Mouse (Mus musculus) embryonic facial prominence, embryonic 11.5 days (tissue): ENCODE results near the gene Gm5901. TPM values are rescaled to one million over a fixed set of nuclear protein-coding genes. Genes with fewer than 3 reads are reported as not detected.
"Not testable (repeated sequence)": the region's sequence is repeated elsewhere in the genome, so short reads cannot be mapped to it uniquely, and the experiment has no call there.

Experiments
- ATAC-seq: fragments of 200-750 bp; cut with Nextera tagmentation; replicated peaks from 2 replicates; pipeline ENCODE4 v1.8.0; 2017; ENCODE audit warnings: low read depth; ENCODE audit not compliant: insufficient number of reproducible peaks, low FRiP score, low TSS enrichment
- DNase-seq: peaks from one replicate; pipeline ENCODE4 v3.0.0-alpha.2; 2015; ENCODE audit warnings: low spot score
- H3K27ac ChIP-seq: fragments of 300-500 bp; sonication (generic); replicated peaks from 2 replicates; pipeline ENCODE4 v1.5.1; 2014; ENCODE audit warnings: mild to moderate bottlenecking, low read depth, low read length, control low read depth
- H3K27me3 ChIP-seq: fragments of 300-500 bp; sonication (generic); 2 replicates; pipeline ENCODE4 v1.6.1; 2014; ENCODE audit warnings: mild to moderate bottlenecking, low read length, moderate library complexity, mixed read lengths; ENCODE audit not compliant: control insufficient read depth, insufficient read depth
- H3K36me3 ChIP-seq: fragments of 300-500 bp; sonication (generic); replicated peaks from 2 replicates; pipeline ENCODE4 v1.6.1; 2014; ENCODE audit warnings: low read depth, mild to moderate bottlenecking, low read length, moderate library complexity, mixed read lengths; ENCODE audit not compliant: control insufficient read depth, insufficient read depth
- H3K4me1 ChIP-seq: fragments of 300-500 bp; sonication (generic); 2 replicates; pipeline ENCODE4 v1.6.1; 2014; ENCODE audit warnings: low read length, mixed read lengths; ENCODE audit not compliant: control insufficient read depth, insufficient read depth
- H3K4me2 ChIP-seq: fragments of 300-500 bp; sonication (generic); 2 replicates; pipeline ENCODE4 v1.6.1; 2014; ENCODE audit warnings: low read depth, mild to moderate bottlenecking, control low read depth, low read length, moderate library complexity
- H3K4me3 ChIP-seq: fragments of 300-500 bp; sonication (generic); 2 replicates; pipeline ENCODE4 v1.5.1; 2014; ENCODE audit warnings: low read depth, low read length, control low read depth
- H3K9ac ChIP-seq: fragments of 300-500 bp; sonication (generic); replicated peaks from 2 replicates; pipeline ENCODE4 v1.6.1; 2014; ENCODE audit warnings: mild to moderate bottlenecking, control low read depth, low read length
- H3K9me3 ChIP-seq: fragments of 300-500 bp; sonication (generic); replicated peaks from 2 replicates; pipeline ENCODE4 v1.6.1; 2016; ENCODE audit warnings: mild to moderate bottlenecking, low read length, inconsistent platforms, mixed read lengths; ENCODE audit not compliant: control insufficient read depth
- WGBS: fragments of 180-500 bp; shearing (Covaris S2); extraction: QIAGEN DNeasy Blood & Tissue Kit; methylation state at CpG from one replicate; pipeline ENCODE4 v1.1.7; 2014; 5-methylcytosine and 5-hydroxymethylcytosine counted together
- polyA plus RNA-seq: library from polyadenylated mRNA; unstranded; fragments of >200 nt; fragmentation: Nextera tagmentation; extraction: Ambion mirVana; gene quantifications from 2 replicates; pipeline ENCODE4 v1.2.1, GENCODE M21; 2014

Gene Gm5901
- polyA plus RNA-seq, 1 experiment from 2014 or later = not detected

GRCm38 (mm10) chr7:105406322-105406721 is 31.5 kb downstream of the Gm5901 start:
- no peak overlapping the region for H3K4me3 ChIP-seq
- H3K4me2 ChIP-seq = no peak overlapping the region
- WGBS = 65% methylated on average over 1 of the region's 1 CpGs
- DNase-seq (no peak), ATAC-seq (no peak)
- H3K9ac ChIP-seq = no peak overlapping the region
- no peaks in the 10 kb centered on the region for H3K4me1 ChIP-seq
- H3K9me3 ChIP-seq = no peaks in the 10 kb centered on the region
- H3K36me3 ChIP-seq = no peaks in the 10 kb centered on the region
- H3K27me3 ChIP-seq = no peaks in the 10 kb centered on the region
- H3K27ac ChIP-seq = no peak overlapping the region

DNA sequence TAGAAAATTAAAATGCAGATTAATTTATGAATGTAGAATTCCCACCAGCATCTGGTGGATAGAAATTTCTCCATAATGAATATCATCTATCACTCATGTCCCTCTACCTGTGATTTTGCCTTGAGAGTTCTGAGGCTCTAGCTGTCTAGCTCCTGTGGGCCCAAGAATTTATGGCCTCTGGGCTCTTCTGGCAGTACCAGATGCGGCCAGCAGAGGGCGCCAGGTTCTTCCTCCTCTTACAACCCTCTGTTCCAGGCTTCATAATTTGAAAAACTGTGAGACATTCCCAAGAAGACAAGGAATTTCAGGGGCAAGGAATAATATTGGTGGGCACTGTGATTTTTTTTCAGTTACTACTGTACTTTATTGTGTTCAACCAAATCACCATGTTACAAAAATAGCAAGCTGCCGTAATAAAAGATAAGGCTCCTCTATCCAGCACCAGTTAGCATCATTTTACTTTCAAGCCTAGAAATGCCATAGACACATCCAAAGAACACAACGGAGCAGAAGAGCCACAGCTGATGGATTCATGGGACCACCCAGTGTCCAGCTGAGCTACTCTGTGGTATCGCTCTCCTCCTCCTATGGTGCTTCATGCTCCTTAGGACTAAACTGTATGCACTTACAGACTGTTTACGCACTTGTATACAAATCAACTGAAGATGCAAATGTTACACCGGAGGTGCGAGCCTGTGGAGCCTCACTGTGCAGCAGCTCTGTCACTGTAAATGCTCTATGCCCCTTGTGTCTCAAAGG is 37.2 kb downstream of the Gm5901 start:
- not testable (repeated sequence) for H3K4me1 ChIP-seq, H3K27ac ChIP-seq, H3K9ac ChIP-seq, H3K36me3 ChIP-seq, H3K4me3 ChIP-seq, H3K9me3 ChIP-seq, H3K4me2 ChIP-seq, H3K27me3 ChIP-seq
- DNase-seq = peak; percentile 78
- peak; percentile 56; the same call in 1 of the 2 replicates for ATAC-seq
- WGBS = 60% methylated on average over 8 of the region's 8 CpGs

- Histone ChIP-seq H3K36me3 (no peaks in the 10 kb centered on the region), H3K27ac (no peak overlapping the region), H3K4me3 (no peak overlapping the region), H3K9ac (no peak overlapping the region), H3K9me3 (no peaks in the 10 kb centered on the region), H3K4me1 (no peaks in the 10 kb centered on the region), H3K27me3 (no peaks in the 10 kb centered on the region), H3K4me2 (no peak overlapping the region)
- WGBS = 53% methylated on average over 6 of the region's 6 CpGs
- no peak for DNase-seq
- ATAC-seq = no peak
These were observed 39.5 kb downstream of the Gm5901 start for GRCm38 (mm10) chr7:105414385-105414784.

DNA sequence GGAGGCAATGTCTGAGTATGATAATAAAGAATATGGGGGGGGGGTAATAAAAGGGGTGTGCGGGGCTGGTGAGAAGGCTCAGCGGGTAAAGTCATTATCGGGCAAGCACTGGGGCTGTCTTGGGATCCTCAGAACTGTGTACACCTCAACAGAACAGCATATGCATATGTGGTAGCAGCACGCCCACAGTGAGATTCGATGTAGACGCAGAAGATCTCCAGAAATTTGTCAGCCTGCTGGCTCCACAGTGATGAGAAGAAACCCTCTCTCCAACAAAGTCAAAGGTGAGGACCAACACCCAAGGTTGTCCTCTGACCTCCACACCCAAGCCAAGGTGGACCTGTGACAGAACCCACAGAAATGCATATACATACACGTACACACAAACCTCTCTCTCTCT is 41.7 kb downstream of the Gm5901 start:
- Histone ChIP-seq H3K9me3 (no peaks in the 10 kb centered on the region), H3K27ac (no peak overlapping the region), H3K36me3 (no peaks in the 10 kb centered on the region), H3K9ac (no peak overlapping the region), H3K27me3 (no peaks in the 10 kb centered on the region), H3K4me3 (no peak overlapping the region), H3K4me1 (no peaks in the 10 kb centered on the region), H3K4me2 (no peak overlapping the region)
- no peak for DNase-seq
- ATAC-seq = no peak
- WGBS = 88% methylated on average over 7 of the region's 7 CpGs

DNA sequence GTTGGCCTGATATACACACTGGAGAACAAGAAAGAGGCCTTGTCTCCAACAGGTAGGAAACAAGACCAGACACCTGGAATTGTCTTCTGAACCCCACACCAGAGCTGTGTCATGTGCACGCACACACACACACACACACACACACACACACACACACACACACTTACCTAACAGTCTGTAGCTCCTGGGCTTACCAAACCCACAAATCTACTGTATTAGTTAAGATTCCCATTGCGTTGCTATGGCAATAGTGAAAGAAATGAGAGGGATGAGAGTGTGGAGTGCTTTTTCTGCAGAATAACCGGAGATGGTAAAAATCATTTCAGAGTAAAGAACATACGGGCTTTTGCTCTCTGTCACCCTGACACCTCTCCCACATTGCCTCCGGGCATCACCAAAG is 43.3 kb downstream of the Gm5901 start:
- Histone ChIP-seq H3K27me3 (no peaks in the 10 kb centered on the region), H3K4me3 (no peak overlapping the region), H3K9ac (no peak overlapping the region), H3K4me1 (no peaks in the 10 kb centered on the region), H3K36me3 (no peaks in the 10 kb centered on the region), H3K27ac (no peak overlapping the region), H3K4me2 (no peak overlapping the region), H3K9me3 (no peaks in the 10 kb centered on the region)
- WGBS = 81% methylated on average over 5 of the region's 5 CpGs
- no peak for DNase-seq
- ATAC-seq = no peak

- no peak for ATAC-seq
- Histone ChIP-seq H3K27me3 (peaks cover 12% of the 10 kb centered on the region), H3K4me1 (0 out of 2 replicates have a peak, but pooled peaks cover 2% of the 10 kb centered on the region), H3K9ac (no peak overlapping the region), H3K27ac (no peak overlapping the region), H3K36me3 (no peaks in the 10 kb centered on the region), H3K9me3 (no peaks in the 10 kb centered on the region), H3K4me3 (no peak overlapping the region), H3K4me2 (no peak overlapping the region)
- 67% methylated on average over 2 of the region's 2 CpGs for WGBS
- DNase-seq = no peak
These were observed 46.1 kb downstream of the Gm5901 start for GRCm38 (mm10) chr7:105420903-105421302.

DNA sequence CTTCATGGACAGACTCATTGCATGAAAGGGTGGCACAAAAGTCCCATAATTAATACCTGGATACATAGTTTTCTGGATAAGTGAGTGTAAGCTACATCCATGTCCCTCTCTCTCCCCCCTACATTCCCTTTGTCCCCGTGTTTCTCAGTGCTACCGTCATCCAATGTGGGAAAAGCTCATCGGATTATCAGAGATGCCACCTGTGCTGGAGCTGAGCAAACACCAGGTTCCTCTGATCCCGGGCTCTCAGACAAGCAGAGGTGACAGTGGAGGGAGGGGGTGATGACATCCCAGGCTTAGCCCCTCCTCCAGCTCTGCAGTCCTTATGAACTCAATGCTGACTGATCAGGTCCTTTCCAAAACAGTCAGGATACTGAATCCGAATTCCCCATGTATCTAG is 49.5 kb downstream of the Gm5901 start:
- Histone ChIP-seq H3K27me3 (peaks cover 21% of the 10 kb centered on the region), H3K4me3 (no peak overlapping the region), H3K9ac (no peak overlapping the region), H3K27ac (no peak overlapping the region), H3K4me1 (0 out of 2 replicates have a peak, but pooled peaks cover 2% of the 10 kb centered on the region), H3K9me3 (no peaks in the 10 kb centered on the region), H3K4me2 (no peak overlapping the region), H3K36me3 (no peaks in the 10 kb centered on the region)
- ATAC-seq = no peak
- DNase-seq = no peak
- 24% methylated on average over 5 of the region's 5 CpGs for WGBS

GRCm38 (mm10) chr7:105425424-105426043 is 50.7 kb downstream of the Gm5901 start, which contains the start of gene Cckbr:
Gene Cckbr (plus strand): TSS chr7:105425731.
- peak within 1 kb of the TSS; percentile 38 for H3K4me3 ChIP-seq
- ATAC-seq (peak; percentile 86), DNase-seq (peak; percentile 44)
- H3K9me3 ChIP-seq = no peaks in the 10 kb centered on the region
- 0 out of 2 replicates have a peak, but pooled peaks cover 2% of the 10 kb centered on the region for H3K4me1 ChIP-seq
- 1% methylated on average over 31 of the region's 31 CpGs for WGBS
- H3K4me2 ChIP-seq = peak within 1 kb of the TSS; percentile 72
- no peak within 1 kb of the TSS for H3K27ac ChIP-seq
- no peaks in the 10 kb centered on the region for H3K36me3 ChIP-seq
- H3K9ac ChIP-seq = peak within 1 kb of the TSS; percentile 48
- peaks cover 21% of the 10 kb centered on the region for H3K27me3 ChIP-seq
